Mouse (Mus musculus) heart, postnatal 0 days (tissue): ENCODE measurements at regions not wholly inside any gene's neighbourhood (a gene's known extent, or its start where the extent isn't known, plus 50 kb on each side); places are given as distances from the start of the nearest gene placed in this dataset.

Experiments used
- CTCF ChIP-seq: IDR thresholded peaks from 2 replicates; pipeline ENCODE4 v1.5.1; 2016; ENCODE audit warnings: antibody characterized with exemption, control low read depth, low read depth
- EP300 ChIP-seq: IDR thresholded peaks from 2 replicates; pipeline ENCODE4 v1.6.1; 2016; ENCODE audit warnings: antibody characterized with exemption, low read depth

- no peak for TF ChIP-seq CTCF
- TF ChIP-seq EP300: no peak
Observed at GRCm38 (mm10) chr2:137686735-137687134, 569.6 kb upstream of the Btbd3 start.
